Mouse (Mus musculus) CH12.LX (cell line): Measurements from ENCODE around the gene U2af2.

Experiments used
- CTCF ChIP-seq, 2 experiments: IDR thresholded peaks in 1 of 2; conservative IDR thresholded peaks in 1 of 2; 2 replicates each; pipeline ENCODE4 v1.5.1; 2011 to 2012; ENCODE audit warnings: low read depth in 2 of 2, low read length in 2 of 2, improper control_type of control experiment in 1 of 2, inconsistent platforms in 1 of 2, mild to moderate bottlenecking in 1 of 2, moderate library complexity in 1 of 2
- GABPA ChIP-seq: IDR thresholded peaks from 2 replicates; pipeline ENCODE4 v1.6.1; 2012; ENCODE audit warnings: low read depth, low read length, improper control_type of control experiment, inconsistent platforms; ENCODE audit not compliant: insufficient replicate concordance
- HCFC1 ChIP-seq: IDR thresholded peaks from 2 replicates; pipeline ENCODE4 v1.6.1; 2012; ENCODE audit warnings: low read depth, mild to moderate bottlenecking, inconsistent platforms, low read length, improper control_type of control experiment
- JUN ChIP-seq: IDR thresholded peaks from 2 replicates; pipeline ENCODE4 v1.6.1; 2011; ENCODE audit warnings: low read depth, mild to moderate bottlenecking, low read length, improper control_type of control experiment, moderate library complexity; ENCODE audit not compliant: insufficient read depth
- MAZ ChIP-seq: IDR thresholded peaks from 2 replicates; pipeline ENCODE4 v1.6.1; 2012; ENCODE audit warnings: low read depth, mild to moderate bottlenecking, inconsistent platforms, low read length, improper control_type of control experiment, moderate library complexity
- POLR2A ChIP-seq: IDR thresholded peaks from 2 replicates; pipeline ENCODE4 v1.6.1; 2011; ENCODE audit warnings: low read depth, mild to moderate bottlenecking, improper control_type of control experiment, low read length
- TBP ChIP-seq: conservative IDR thresholded peaks from 2 replicates; pipeline ENCODE4 v1.6.1; 2011; ENCODE audit warnings: low read depth, low read length, improper control_type of control experiment
- ZC3H11A ChIP-seq: IDR thresholded peaks from 2 replicates; pipeline ENCODE4 v1.6.1; 2012; ENCODE audit warnings: low read depth, mild to moderate bottlenecking, inconsistent platforms, low read length, improper control_type of control experiment
- ZKSCAN1 ChIP-seq: IDR thresholded peaks from 2 replicates; pipeline ENCODE4 v1.6.1; 2012; ENCODE audit warnings: low read depth, inconsistent platforms, low read length, improper control_type of control experiment, borderline replicate concordance

DNA sequence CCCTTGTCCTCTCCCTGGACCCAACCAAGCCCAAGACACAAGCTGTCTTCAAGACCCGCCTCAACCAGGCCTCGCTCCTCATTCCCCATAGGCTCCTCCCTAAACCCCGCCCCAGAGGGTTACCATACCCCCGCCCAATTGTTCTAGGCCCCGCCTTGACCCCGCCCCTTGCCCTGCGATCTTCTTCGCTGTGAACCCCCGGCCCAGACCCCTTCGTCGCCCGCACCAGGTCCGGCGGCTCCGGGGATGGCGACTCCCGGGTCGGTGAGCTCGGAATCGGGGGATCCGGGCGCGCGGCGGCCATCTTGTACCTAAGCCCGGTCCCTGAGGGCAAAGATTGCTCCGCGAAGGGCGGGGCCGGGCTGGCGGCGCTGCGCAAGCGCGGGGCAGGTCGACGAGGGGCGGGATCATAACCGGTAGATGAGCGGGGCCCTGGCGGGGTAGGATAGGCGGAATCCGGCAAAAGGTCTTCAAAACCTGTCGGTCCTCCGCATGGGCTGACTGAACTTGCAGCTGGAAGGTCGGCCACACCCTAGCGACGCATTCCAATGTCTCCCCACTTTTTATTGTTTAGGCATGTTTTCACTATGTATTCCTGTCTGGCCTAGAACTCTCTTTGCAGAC is 23.7 kb upstream of the U2af2 start, which contains the start of gene Zfp784:
- no peak for TF ChIP-seq JUN
- TF ChIP-seq GABPA, result no peak
- peak; percentile 89 for TF ChIP-seq POLR2A
- peak; percentile 75; the same call in 1 of the 2 replicates for TF ChIP-seq MAZ
- TF ChIP-seq CTCF (conservative IDR thresholded peaks at IDR 0.05 in 1 of 2, IDR thresholded peaks at IDR 0.05 in 1 of 2; ENCODE audit: low read depth in 2 of 2, low read length in 2 of 2), result no peak
- TF ChIP-seq ZKSCAN1, result no peak
- no peak for TF ChIP-seq ZC3H11A
- peak; percentile 67 for TF ChIP-seq HCFC1
- TF ChIP-seq TBP, result no peak
